Comparison of ENCODE assay signal across 8 mouse cellular contexts in genomic region chr2:109890597-109890996, GRCm38 (mm10). TPM values are rescaled to one million over a fixed set of nuclear protein-coding genes. Genes with fewer than 3 reads are reported as not detected.
DNase-seq lines count a peak whose midpoint lies in the region; ATAC-seq and TF ChIP-seq lines count a peak whose summit lies in the region.

TSS of gene Lin7c (plus strand) at chr2:109890853.

- peak; percentile 99 to 100 for ATAC-seq in hematopoietic stem cell, adult 5-6 weeks (replicated peaks in 1 of 2; ENCODE audit: insufficient read depth in 1 of 2, low FRiP score in 2 of 2, low TSS enrichment in 1 of 2, low read depth in 1 of 2, poor library complexity in 2 of 2, severe bottlenecking in 2 of 2)
- peak; percentile 100 for ATAC-seq in lung, embryonic 15.5 days (ENCODE audit: borderline replicate concordance, extremely low read depth, low FRiP score, low TSS enrichment)

- peak within 1 kb of the TSS; percentile 94 for H3K9ac ChIP-seq in lung, embryonic 15.5 days

- H3K9me3 ChIP-seq in lung, embryonic 15.5 days, result no peaks in the 10 kb centered on the region

- peak within 1 kb of the TSS; percentile 82 for H3K4me3 ChIP-seq in lung, embryonic 15.5 days
- H3K4me3 ChIP-seq in olfactory bulb, adult 2 months (ENCODE audit: insufficient read depth, low read depth, low read length), result peak within 1 kb of the TSS; percentile 96

- peak; percentile 75 for TF ChIP-seq POLR2A in olfactory bulb, adult 2 months (IDR thresholded peaks at IDR 0.05; ENCODE audit: insufficient read depth, low read depth, low read length)

- peak; percentile 96 for DNase-seq in MN1 (ENCODE audit: low spot score)
- DNase-seq in cerebellum, adult 8-10 months, result peak; percentile 91
- DNase-seq in forelimb bud, embryonic 11.5 days (ENCODE audit: low read depth, low spot score), result peak; percentile 94
- DNase-seq in layer of hippocampus, adult 9-10 months (ENCODE audit: low spot score), result peak; percentile 81
- DNase-seq in thymus, adult 18-20 months, result peak; percentile 83 to 84

- H3K36me3 ChIP-seq in lung, embryonic 15.5 days, result peaks cover 14% of the 10 kb centered on the region

- no peaks in the 10 kb centered on the region for H3K27me3 ChIP-seq in lung, embryonic 15.5 days

- H3K4me1 ChIP-seq in lung, embryonic 15.5 days, result peaks cover 11% of the 10 kb centered on the region
- no peaks in the 10 kb centered on the region for H3K4me1 ChIP-seq in olfactory bulb, adult 2 months (ENCODE audit: control insufficient read depth, insufficient read depth, low read length)

- H3K4me2 ChIP-seq in lung, embryonic 15.5 days, result peak within 1 kb of the TSS; percentile 64

- WGBS in lung, embryonic 15.5 days, result under 1% methylated on average over 38 of the region's 42 CpGs
- under 1% methylated on average over 42 of the region's 42 CpGs for WGBS in olfactory bulb, adult 2 months

- peak within 1 kb of the TSS; percentile 89 for H3K27ac ChIP-seq in lung, embryonic 15.5 days
- H3K27ac ChIP-seq in olfactory bulb, adult 2 months (ENCODE audit: insufficient read depth, low read depth, low read length), result peak within 1 kb of the TSS; percentile 69; the same call in 1 of the 2 replicates

- TF ChIP-seq CTCF in olfactory bulb, adult 2 months (IDR thresholded peaks at IDR 0.05; ENCODE audit: insufficient read depth, low read depth, low read length), result no peak

RNA-seq across cellular contexts. Expression of gene Lin7c, which starts in this region (rescaled TPM):
- 130 and 177 TPM in 2 replicates for total RNA-seq in hematopoietic stem cell, adult 5-6 weeks (2017)
- polyA plus RNA-seq in lung, embryonic 15.5 days (2015; fragmentation: Nextera tagmentation; extraction: Ambion mirVana), result 55.9 and 56.4 TPM in 2 replicates
- polyA plus RNA-seq in olfactory bulb, adult 2 months (2012; ENCODE audit: insufficient read depth, insufficient read length, low replicate concordance, missing spikeins), result not detected in 2 replicates

Comparison
In these comparisons a context has a peak if more than half of its experiments do, and no peak if none do; other contexts are left out.
1. Peak in every context shown above with its lines: DNase-seq, ATAC-seq, H3K4me3 ChIP-seq and H3K27ac ChIP-seq.